10 mouse cellular contexts compared by ENCODE assay signal in the genomic region with DNA sequence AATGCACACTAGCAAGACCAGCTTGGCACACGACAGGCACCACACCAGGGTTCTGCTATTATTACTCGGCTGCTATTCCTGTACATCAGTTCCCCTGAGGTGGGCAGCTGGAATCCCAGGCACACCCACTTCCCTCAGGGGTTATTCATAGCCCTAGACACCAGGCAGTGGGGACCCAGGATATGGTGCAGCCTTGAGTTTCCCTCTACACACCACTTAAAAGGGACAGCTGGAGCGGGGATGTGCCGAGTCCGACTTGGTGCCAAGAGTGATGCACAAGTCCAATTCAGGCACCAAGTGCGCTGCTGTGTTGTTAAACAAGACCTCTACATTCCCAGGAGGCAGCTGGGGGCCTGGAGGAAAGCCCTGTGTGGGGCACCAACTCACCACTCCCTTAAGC. TPM values are rescaled to one million over a fixed set of nuclear protein-coding genes. Genes with fewer than 3 reads are reported as not detected.
DNase-seq lines count a peak whose midpoint lies in the region; ATAC-seq lines count a peak whose summit lies in the region.
"Had no signal": no experiment of that assay in that cellular context is flagged by ENCODE, and none has a peak within 500 bp of the region (broad histone marks: within the 10 kb centered on the region; RNA-seq: fewer than 3 reads in every experiment).

No protein-coding gene starts in this region.

- H3K4me3 ChIP-seq in hindbrain, embryonic 10.5 days: no peak overlapping the region
- H3K4me3 ChIP-seq in hindbrain, embryonic 11.5 days (ENCODE audit: low read depth, low read length): no peak overlapping the region

- no peak for DNase-seq in hindbrain, embryonic 10.5 days (ENCODE audit: low spot score)
- DNase-seq in hindbrain, embryonic 11.5 days (ENCODE audit: low spot score): no peak
- DNase-seq in gastrocnemius, postnatal 36 days: peak; percentile 48 to 51
- peak; percentile 33 to 52 for DNase-seq in left cerebral cortex, postnatal 10 days (ENCODE audit: extremely low spot score in 1 of 2, low spot score in 2 of 2)
- peak; percentile 43 for DNase-seq in right cerebral cortex, postnatal 14 days
- DNase-seq in urinary bladder, postnatal 10 days (ENCODE audit: low spot score): no peak
- DNase-seq in urinary bladder, adult 2 months (ENCODE audit: low spot score): no peak
- DNase-seq in layer of hippocampus, adult 8-10 months (ENCODE audit: low spot score in 2 of 2): no peak
- DNase-seq: kidney, postnatal 14 days; lung, embryonic 14.5 days had no signal

- no peak overlapping the region for H3K4me2 ChIP-seq in hindbrain, embryonic 11.5 days (replicated peaks; ENCODE audit: low read depth, low read length)
- H3K4me2 ChIP-seq: lung, embryonic 14.5 days had no signal

- intact Hi-C loops in gastrocnemius, postnatal 36 days (cut with DNase I): loop anchor here (5.0 kb wide), 1 partner anchor 34 kb away; the partner anchor contains the start of gene Mapkapk2
- intact Hi-C loops in left cerebral cortex, postnatal 10 days (cut with DNase I): no loop called here

- peaks cover 13% of the 10 kb centered on the region for H3K36me3 ChIP-seq in hindbrain, embryonic 10.5 days
- H3K36me3 ChIP-seq in hindbrain, embryonic 11.5 days (ENCODE audit: control insufficient read depth, insufficient read depth, low read length): no peaks in the 10 kb centered on the region

- H3K27me3 ChIP-seq in hindbrain, embryonic 10.5 days (ENCODE audit: insufficient read depth, poor library complexity, severe bottlenecking): no peaks in the 10 kb centered on the region
- no peaks in the 10 kb centered on the region for H3K27me3 ChIP-seq in hindbrain, embryonic 11.5 days (ENCODE audit: control insufficient read depth, insufficient read depth, low read length)

- H3K4me1 ChIP-seq in hindbrain, embryonic 10.5 days (replicated peaks): peaks cover 66% of the 10 kb centered on the region
- no peaks in the 10 kb centered on the region; the same call in none of the 2 replicates for H3K4me1 ChIP-seq in hindbrain, embryonic 11.5 days (replicated peaks; ENCODE audit: control insufficient read depth, insufficient read depth, low read length)

- H3K9ac ChIP-seq in hindbrain, embryonic 11.5 days (ENCODE audit: low read depth, low read length): no peak overlapping the region
- H3K9ac ChIP-seq: lung, embryonic 14.5 days had no signal

- H3K9me3 ChIP-seq in hindbrain, embryonic 10.5 days: no peaks in the 10 kb centered on the region
- H3K9me3 ChIP-seq in hindbrain, embryonic 11.5 days (ENCODE audit: control insufficient read depth, low read length): no peaks in the 10 kb centered on the region

- H3K27ac ChIP-seq in hindbrain, embryonic 10.5 days: peak overlapping the region; percentile 16; the same call in 1 of the 2 replicates
- no peak overlapping the region for H3K27ac ChIP-seq in hindbrain, embryonic 11.5 days (ENCODE audit: low read depth, low read length)

- 88% methylated on average over 6 of the region's 6 CpGs for WGBS in hindbrain, embryonic 10.5 days
- 86% methylated on average over 6 of the region's 6 CpGs for WGBS in hindbrain, embryonic 11.5 days

- no peak for ATAC-seq in hindbrain, embryonic 11.5 days (ENCODE audit: low FRiP score)

RNA-seq across cellular contexts. Expression of gene Mapkapk2, which starts 34.8 kb away (rescaled TPM):
- 47.0 and 51.1 TPM in 2 replicates for polyA plus RNA-seq in hindbrain, embryonic 10.5 days (2016; fragmentation: Nextera tagmentation; extraction: Ambion mirVana)
- polyA plus RNA-seq in hindbrain, embryonic 11.5 days (2014; fragmentation: Nextera tagmentation; extraction: Ambion mirVana): 39.8 and 43.7 TPM in 2 replicates
- total RNA-seq in gastrocnemius, postnatal 36 days (2021): 100 to 1,000 TPM; 214 to 237 TPM
- total RNA-seq in left cerebral cortex, postnatal 10 days (2021): 10 to 100 TPM; 26.8 to 31.1 TPM
- 77.4 and 86.8 TPM in 2 replicates for polyA plus RNA-seq in urinary bladder, adult 2 months (2012; rRNA removed)
- 10 to 100 TPM; 27.7 to 42.7 (median 35.3) TPM for total RNA-seq in layer of hippocampus, adult 8-10 months (2022)

RNA-seq across cellular contexts. Expression of gene Il10, which starts 43.2 kb away (rescaled TPM):
- polyA plus RNA-seq in hindbrain, embryonic 10.5 days (2016; fragmentation: Nextera tagmentation; extraction: Ambion mirVana): not detected in 2 replicates
- polyA plus RNA-seq in hindbrain, embryonic 11.5 days (2014; fragmentation: Nextera tagmentation; extraction: Ambion mirVana): not detected in 2 replicates
- total RNA-seq in gastrocnemius, postnatal 36 days (2021): not detected
- not detected for total RNA-seq in left cerebral cortex, postnatal 10 days (2021)
- 0.23 and 0.27 TPM in 2 replicates for polyA plus RNA-seq in urinary bladder, adult 2 months (2012; rRNA removed)
- total RNA-seq in layer of hippocampus, adult 8-10 months (2022): not detected
- polyA plus RNA-seq: lung, embryonic 14.5 days had no signal

Comparison
In these comparisons a context has a peak if more than half of its experiments do, and no peak if none do; other contexts are left out.
1. DNase-seq: peak in gastrocnemius, postnatal 36 days (2 of 2), left cerebral cortex, postnatal 10 days (2 of 2) and right cerebral cortex, postnatal 14 days (single experiment); none in hindbrain, embryonic 10.5 days (single experiment), hindbrain, embryonic 11.5 days (single experiment), urinary bladder, postnatal 10 days (single experiment), urinary bladder, adult 2 months (single experiment) and layer of hippocampus, adult 8-10 months (0 of 2).
2. RNA of gene Mapkapk2, which starts 34.8 kb away (total RNA-seq): 214 to 237 TPM in gastrocnemius, postnatal 36 days; 27.7 to 42.7 TPM in layer of hippocampus, adult 8-10 months and 26.8 to 31.1 TPM in left cerebral cortex, postnatal 10 days; every median in the first group is over 4 times any median in the second.